Mouse (Mus musculus) cerebellum, adult 11 months (tissue): ENCODE measurements around the gene Amy1.
A peak's percentile ranks its signal among the peaks of the same experiment; 100 is the strongest.
"Not testable (repeated sequence)": the region's sequence is repeated elsewhere in the genome, so short reads cannot be mapped to it uniquely, and the experiment has no call there.

Source experiments
- DNase-seq: peaks from one replicate; pipeline ENCODE4 v3.0.0; 2022

Gene Amy1

GRCm38 (mm10) chr3:113606599-113606998 lies at the start of gene Amy1:
Amy1 (minus strand) TSS chr3:113606699.
- DNase-seq = no peak

GRCm38 (mm10) chr3:113654335-113654734 lies 47.8 kb upstream of the Amy1 start:
- DNase-seq = no peak

- DNase-seq = not testable (repeated sequence)
Observed at GRCm38 (mm10) chr3:113651386-113651785, 44.9 kb upstream of the Amy1 start.

- DNase-seq = no peak
Observed at GRCm38 (mm10) chr3:113639545-113639944, 33.0 kb upstream of the Amy1 start.

- no peak for DNase-seq
Observed at GRCm38 (mm10) chr3:113634220-113634619, 27.7 kb upstream of the Amy1 start.

GRCm38 (mm10) chr3:113631611-113632010 lies 25.1 kb upstream of the Amy1 start:
- DNase-seq = no peak

GRCm38 (mm10) chr3:113630564-113630963 lies 24.1 kb upstream of the Amy1 start:
- no peak for DNase-seq

GRCm38 (mm10) chr3:113629606-113630359 lies 23.3 kb upstream of the Amy1 start, which contains the start of gene Rnpc3:
Rnpc3 (minus strand) TSS chr3:113630149.
- peak; percentile 93 for DNase-seq

- no peak for DNase-seq
Observed at GRCm38 (mm10) chr3:113590844-113591243, 15.7 kb downstream of the Amy1 start.

- DNase-seq = no peak
Observed at GRCm38 (mm10) chr3:113574578-113574977, 31.9 kb downstream of the Amy1 start.

- DNase-seq = no peak
Observed at GRCm38 (mm10) chr3:113574138-113574537, 32.4 kb downstream of the Amy1 start.

- no peak for DNase-seq
Observed at GRCm38 (mm10) chr3:113572158-113572557, 34.3 kb downstream of the Amy1 start.

- no peak for DNase-seq
Observed at GRCm38 (mm10) chr3:113539692-113540091, 66.8 kb downstream of the Amy1 start.

- DNase-seq = not testable (repeated sequence)
Observed at GRCm38 (mm10) chr3:113532328-113532727, 74.2 kb downstream of the Amy1 start, which contains the start of gene Amy2a1. Amy2a1 (minus strand) TSS chr3:113532428.
